Mouse (Mus musculus): ENCODE results near the gene Tsfm.

Tsfm gene

GRCm38 (mm10) chr10:127041774-127042338 lies 11.2 kb upstream of the Tsfm start:
- peak; percentile 84 to 87 for DNase-seq (ENCODE audit: low spot score in 2 of 2)

- no peak for DNase-seq (ENCODE audit: low spot score in 2 of 2)
Observed at GRCm38 (mm10) chr10:127041274-127041766, 10.7 kb upstream of the Tsfm start, which contains the start of the genes Mettl1 and Eef1akmt3. Gene Mettl1 (plus strand): TSS chr10:127041414. Gene Eef1akmt3 (minus strand): TSS chr10:127041513.

GRCm38 (mm10) chr10:127040569-127041214 lies 10.1 kb upstream of the Tsfm start:
- peak; percentile 36 to 45 for DNase-seq (ENCODE audit: low spot score in 2 of 2)

GRCm38 (mm10) chr10:127037641-127038040 lies 7.0 kb upstream of the Tsfm start:
- DNase-seq (ENCODE audit: low spot score in 2 of 2): no peak

- DNase-seq (ENCODE audit: low spot score in 2 of 2): no peak
Observed at GRCm38 (mm10) chr10:127036273-127036672, 5.6 kb upstream of the Tsfm start.

GRCm38 (mm10) chr10:127033301-127033741 lies 2.7 kb upstream of the Tsfm start:
- DNase-seq (ENCODE audit: low spot score in 2 of 2): no peak

GRCm38 (mm10) chr10:127018422-127018821 lies 12.2 kb downstream of the Tsfm start:
- no peak for DNase-seq (ENCODE audit: low spot score in 2 of 2)

GRCm38 (mm10) chr10:127017071-127017470 lies 13.6 kb downstream of the Tsfm start:
- no peak for DNase-seq (ENCODE audit: low spot score in 2 of 2)

GRCm38 (mm10) chr10:127016488-127016887 lies 14.2 kb downstream of the Tsfm start:
- no peak for DNase-seq (ENCODE audit: low spot score in 2 of 2)

GRCm38 (mm10) chr10:127003806-127004205 lies 26.8 kb downstream of the Tsfm start:
- DNase-seq (ENCODE audit: low spot score in 2 of 2): no peak

GRCm38 (mm10) chr10:127003334-127003733 lies 27.3 kb downstream of the Tsfm start:
- no peak for DNase-seq (ENCODE audit: low spot score in 2 of 2)

GRCm38 (mm10) chr10:127002765-127003164 lies 27.9 kb downstream of the Tsfm start:
- DNase-seq (ENCODE audit: low spot score in 2 of 2): no peak

- no peak for DNase-seq (ENCODE audit: low spot score in 2 of 2)
Observed at GRCm38 (mm10) chr10:127002056-127002455, 28.6 kb downstream of the Tsfm start.

- no peak for DNase-seq (ENCODE audit: low spot score in 2 of 2)
Observed at GRCm38 (mm10) chr10:127001297-127001696, 29.3 kb downstream of the Tsfm start.

- DNase-seq (ENCODE audit: low spot score in 2 of 2): no peak
Observed at GRCm38 (mm10) chr10:127000529-127000928, 30.1 kb downstream of the Tsfm start, which contains the start of gene Avil. Gene Avil (plus strand): TSS chr10:127000709.

- DNase-seq (ENCODE audit: low spot score in 2 of 2): no peak
Observed at GRCm38 (mm10) chr10:126997340-126998113, 33.1 kb downstream of the Tsfm start.

GRCm38 (mm10) chr10:126993621-126994020 lies 37.0 kb downstream of the Tsfm start:
- no peak for DNase-seq (ENCODE audit: low spot score in 2 of 2)

GRCm38 (mm10) chr10:126991676-126992075 lies 39.0 kb downstream of the Tsfm start:
- DNase-seq (ENCODE audit: low spot score in 2 of 2): no peak

- DNase-seq (ENCODE audit: low spot score in 2 of 2): peak; percentile 66 to 73
Observed at GRCm38 (mm10) chr10:126990313-126991056, 40.2 kb downstream of the Tsfm start.

- no peak for DNase-seq (ENCODE audit: low spot score in 2 of 2)
Observed at GRCm38 (mm10) chr10:126988513-126989165, 42.0 kb downstream of the Tsfm start.

Data from right cerebral cortex, postnatal 36 days (tissue).